In genomic region chrX:146558606-146559005, GRCm38 (mm10) we compare ENCODE assay signal across 30 mouse cellular contexts.
DNase-seq lines count a peak whose midpoint lies in the region; ATAC-seq and TF ChIP-seq lines count a peak whose summit lies in the region.
"Had no signal": no experiment of that assay in that cellular context is flagged by ENCODE, and none has a peak within 500 bp of the region (broad histone marks: within the 10 kb centered on the region; RNA-seq: fewer than 3 reads in every experiment).

No protein-coding gene starts in this region.

- H3K27me3 ChIP-seq in midbrain, postnatal 0 days (ENCODE audit: insufficient read depth, low read length), result no peaks in the 10 kb centered on the region
- no peaks in the 10 kb centered on the region for H3K27me3 ChIP-seq in midbrain, embryonic 16.5 days (ENCODE audit: control insufficient read depth, insufficient read depth, low read depth, low read length)
- H3K27me3 ChIP-seq: CH12.LX; embryonic facial prominence, embryonic 12.5 days; embryonic facial prominence, embryonic 15.5 days; forebrain, embryonic 12.5 days; forebrain, embryonic 15.5 days; heart, embryonic 12.5 days; heart, embryonic 15.5 days; hindbrain, embryonic 13.5 days; intestine, embryonic 15.5 days had no signal

- ATAC-seq in midbrain, postnatal 0 days (ENCODE audit: low FRiP score), result no peak
- no peak for ATAC-seq in midbrain, embryonic 16.5 days
- ATAC-seq: activated CD4-positive, CD25-positive, alpha-beta regulatory T cell, adult 4 months; forebrain, embryonic 15.5 days; hindbrain, embryonic 16.5 days; intestine, embryonic 15.5 days had no signal

- H3K4me2 ChIP-seq in midbrain, postnatal 0 days (ENCODE audit: low read depth, low read length, poor library complexity, severe bottlenecking), result no peak overlapping the region
- H3K4me2 ChIP-seq in midbrain, embryonic 16.5 days (ENCODE audit: low read length), result no peak overlapping the region
- H3K4me2 ChIP-seq: embryonic facial prominence, embryonic 12.5 days; embryonic facial prominence, embryonic 15.5 days; forebrain, embryonic 12.5 days; forebrain, embryonic 15.5 days; heart, embryonic 12.5 days; heart, embryonic 15.5 days; hindbrain, embryonic 13.5 days; intestine, embryonic 15.5 days had no signal

- H3K9ac ChIP-seq in midbrain, postnatal 0 days (replicated peaks; ENCODE audit: low read length, poor library complexity, severe bottlenecking), result no peak overlapping the region
- H3K9ac ChIP-seq in midbrain, embryonic 16.5 days (ENCODE audit: low read depth, low read length), result no peak overlapping the region
- H3K9ac ChIP-seq: embryonic facial prominence, embryonic 12.5 days; embryonic facial prominence, embryonic 15.5 days; forebrain, embryonic 12.5 days; forebrain, embryonic 15.5 days; heart, embryonic 12.5 days; heart, embryonic 15.5 days; hindbrain, embryonic 13.5 days; intestine, embryonic 15.5 days had no signal

- 63% methylated on average over 2 of the region's 2 CpGs for WGBS in midbrain, postnatal 0 days
- 54% methylated on average over 2 of the region's 2 CpGs for WGBS in midbrain, embryonic 16.5 days

- no peak overlapping the region for H3K27ac ChIP-seq in layer of hippocampus, adult 2 months
- no peak overlapping the region for H3K27ac ChIP-seq in midbrain, postnatal 0 days (ENCODE audit: low read depth, low read length)
- H3K27ac ChIP-seq in midbrain, embryonic 16.5 days (ENCODE audit: low read length), result no peak overlapping the region
- H3K27ac ChIP-seq: embryonic facial prominence, embryonic 12.5 days; embryonic facial prominence, embryonic 15.5 days; forebrain, embryonic 12.5 days; forebrain, embryonic 15.5 days; heart, embryonic 15.5 days; hindbrain, embryonic 10.5 days; hindbrain, embryonic 13.5 days; intestine, embryonic 15.5 days had no signal

- no peaks in the 10 kb centered on the region for H3K4me1 ChIP-seq in midbrain, postnatal 0 days (ENCODE audit: insufficient read depth, low read length)
- no peaks in the 10 kb centered on the region for H3K4me1 ChIP-seq in midbrain, embryonic 16.5 days (ENCODE audit: control insufficient read depth, insufficient read depth, low read length)
- H3K4me1 ChIP-seq: embryonic facial prominence, embryonic 12.5 days; embryonic facial prominence, embryonic 15.5 days; forebrain, embryonic 12.5 days; forebrain, embryonic 15.5 days; heart, embryonic 12.5 days; heart, embryonic 15.5 days; hindbrain, embryonic 10.5 days; hindbrain, embryonic 13.5 days; intestine, embryonic 15.5 days had no signal

- H3K4me3 ChIP-seq in layer of hippocampus, adult 2 months, result no peak overlapping the region
- no peak overlapping the region for H3K4me3 ChIP-seq in midbrain, postnatal 0 days (ENCODE audit: low read depth, low read length)
- no peak overlapping the region for H3K4me3 ChIP-seq in midbrain, embryonic 16.5 days (ENCODE audit: low read depth, low read length)
- H3K4me3 ChIP-seq: embryonic facial prominence, embryonic 12.5 days; embryonic facial prominence, embryonic 15.5 days; forebrain, embryonic 12.5 days; forebrain, embryonic 15.5 days; heart, embryonic 12.5 days; heart, embryonic 15.5 days; hindbrain, embryonic 10.5 days; hindbrain, embryonic 13.5 days; intestine, embryonic 15.5 days had no signal

- TF ChIP-seq CTCF in layer of hippocampus, adult 2 months (conservative IDR thresholded peaks at IDR 0.05), result peak; percentile 70
- peak; percentile 28 for TF ChIP-seq CTCF in midbrain, postnatal 0 days (IDR thresholded peaks at IDR 0.05)

- no peak for DNase-seq in layer of hippocampus, adult 2 months (ENCODE audit: low spot score in 2 of 2)
- DNase-seq in layer of hippocampus, adult 9-10 months (ENCODE audit: low spot score), result no peak
- no peak for DNase-seq in midbrain, postnatal 0 days (ENCODE audit: low spot score)
- DNase-seq in A20 (ENCODE audit: low read depth, low spot score), result peak; percentile 3
- DNase-seq in MEL-GATA-1-ER (ENCODE audit: extremely low read depth, low read depth), result peak; percentile 8
- no peak for DNase-seq in cerebellum, postnatal 25 days
- DNase-seq: adrenal gland, adult 8-10 months; adrenal gland, postnatal 25 days; B cell, adult 2 months; cerebellum, adult 11-12 months; cerebellum, adult 8-10 months; cerebellum, postnatal 14 days; gastrocnemius, postnatal 10 days; gastrocnemius, postnatal 36 days; heart, postnatal 10 days; heart, postnatal 36 days had no signal

- H3K36me3 ChIP-seq in midbrain, postnatal 0 days (ENCODE audit: insufficient read depth, low read length), result no peaks in the 10 kb centered on the region
- no peaks in the 10 kb centered on the region for H3K36me3 ChIP-seq in midbrain, embryonic 16.5 days (ENCODE audit: control insufficient read depth, insufficient read depth, low read length)
- H3K36me3 ChIP-seq: embryonic facial prominence, embryonic 12.5 days; embryonic facial prominence, embryonic 15.5 days; forebrain, embryonic 12.5 days; forebrain, embryonic 15.5 days; G1E; heart, embryonic 12.5 days; heart, embryonic 15.5 days; hindbrain, embryonic 10.5 days; hindbrain, embryonic 13.5 days; intestine, embryonic 15.5 days had no signal

- H3K9me3 ChIP-seq in midbrain, postnatal 0 days (ENCODE audit: low read length), result no peaks in the 10 kb centered on the region
- H3K9me3 ChIP-seq in midbrain, embryonic 16.5 days (replicated peaks; ENCODE audit: control insufficient read depth, low read length, poor library complexity, severe bottlenecking), result no peaks in the 10 kb centered on the region
- H3K9me3 ChIP-seq: embryonic facial prominence, embryonic 12.5 days; embryonic facial prominence, embryonic 15.5 days; forebrain, embryonic 12.5 days; forebrain, embryonic 15.5 days; G1E; heart, embryonic 12.5 days; heart, embryonic 15.5 days; hindbrain, embryonic 10.5 days; hindbrain, embryonic 13.5 days; intestine, embryonic 15.5 days had no signal

Comparison
In these comparisons a context has a peak if more than half of its experiments do, and no peak if none do; other contexts are left out.
1. DNase-seq: peak in A20 (single experiment) and MEL-GATA-1-ER (single experiment); none in layer of hippocampus, adult 2 months (0 of 2), layer of hippocampus, adult 9-10 months (single experiment), midbrain, postnatal 0 days (single experiment) and cerebellum, postnatal 25 days (0 of 2).